Mouse (Mus musculus) olfactory bulb, adult 2 months (tissue): ENCODE measurements around the gene Bud31. TPM values are rescaled to one million over a fixed set of nuclear protein-coding genes. Genes with fewer than 3 reads are reported as not detected.
"Not testable (repeated sequence)": the region's sequence is repeated elsewhere in the genome, so short reads cannot be mapped to it uniquely, and the experiment has no call there.

Experiments used
- H3K27ac ChIP-seq: fragments of 200-500 bp; 2 replicates; pipeline ENCODE4 v1.5.1; 2012; ENCODE audit warnings: low read depth, low read length; ENCODE audit not compliant: insufficient read depth
- H3K4me1 ChIP-seq: fragments of 200-500 bp; 2 replicates; pipeline ENCODE4 v1.6.1; 2012; ENCODE audit warnings: low read length; ENCODE audit not compliant: control insufficient read depth, insufficient read depth
- H3K4me3 ChIP-seq: fragments of 200-500 bp; 2 replicates; pipeline ENCODE4 v1.5.1; 2012; ENCODE audit warnings: mild to moderate bottlenecking, low read depth, low read length, moderate library complexity; ENCODE audit not compliant: insufficient read depth
- CTCF ChIP-seq: fragments of 200-500 bp; IDR thresholded peaks from 2 replicates; pipeline ENCODE4 v1.5.1; 2012; ENCODE audit warnings: low read depth, mild to moderate bottlenecking, low read length, moderate library complexity; ENCODE audit not compliant: insufficient read depth
- POLR2A ChIP-seq: fragments of 200-500 bp; IDR thresholded peaks from 2 replicates; pipeline ENCODE4 v1.6.1; 2012; ENCODE audit warnings: mild to moderate bottlenecking, low read depth, low read length, moderate library complexity; ENCODE audit not compliant: insufficient read depth
- WGBS: fragments of 180-500 bp; shearing (Covaris S2); methylation state at CpG from one replicate; pipeline ENCODE4 v1.1.7; 2018; 5-methylcytosine and 5-hydroxymethylcytosine counted together
- polyA plus RNA-seq: library from polyadenylated mRNA; stranded (reverse); fragments of >200 nt; gene quantifications from 2 replicates; pipeline ENCODE4 v1.2.4, GENCODE M21; 2012; ENCODE audit warnings: low replicate concordance; ENCODE audit not compliant: missing spikeins, insufficient read depth, insufficient read length

Gene Bud31
- not detected in 2 replicates for polyA plus RNA-seq

DNA sequence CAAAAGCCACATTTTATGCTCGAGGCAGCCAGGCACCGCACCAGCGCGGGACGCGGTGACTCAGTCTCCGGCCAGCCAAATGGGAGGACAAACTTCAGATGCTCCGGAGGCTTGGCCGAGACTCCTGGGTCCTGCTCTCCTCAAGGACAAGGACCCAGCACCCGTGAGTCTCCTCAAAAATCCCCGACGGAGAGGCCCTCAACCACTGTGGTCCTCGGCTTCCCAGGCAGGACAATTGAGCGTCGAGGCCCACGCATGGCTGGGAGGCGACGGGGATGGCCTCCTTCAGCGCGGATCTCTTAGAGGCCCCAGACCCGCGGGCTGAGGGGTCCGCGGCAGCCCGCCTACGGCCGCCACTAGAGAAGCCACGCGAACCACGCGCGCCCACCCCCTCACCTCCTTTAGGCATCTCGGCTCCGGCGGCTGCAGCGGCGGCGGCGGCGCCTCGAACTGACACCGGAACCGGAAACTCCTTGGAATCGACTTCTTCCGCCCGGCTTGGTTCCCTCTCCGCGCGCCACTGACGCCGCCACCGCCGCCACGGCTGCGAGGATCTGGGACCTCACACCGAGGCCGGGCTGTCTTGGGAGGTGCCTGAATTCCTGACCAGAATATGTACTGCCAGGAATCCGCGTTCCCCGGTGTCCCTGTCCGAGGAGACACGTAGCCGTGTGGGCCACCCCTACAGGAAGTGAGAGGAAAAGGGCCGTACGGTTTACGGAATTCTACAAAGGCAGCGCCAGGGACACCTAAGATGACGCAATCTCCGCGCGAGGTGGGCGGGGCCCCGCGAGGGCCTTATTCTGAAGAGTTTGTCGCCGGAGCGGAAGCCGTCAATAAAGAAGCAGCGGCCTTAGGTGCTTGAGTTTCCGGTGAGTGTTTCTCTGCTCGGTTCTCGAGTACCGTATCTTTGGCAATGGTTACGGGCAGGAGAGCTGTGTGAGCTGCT lies at the start of gene Bud31, which contains the start of gene Pdap1:
Bud31 (plus strand) TSS at position 792 of the 949 bp plus-strand sequence.
Pdap1 (minus strand) TSS at position 668 of the 949 bp plus-strand sequence.
- peak; percentile 27 for TF ChIP-seq POLR2A
- TF ChIP-seq CTCF: no peak
- peak within 1 kb of the TSS; percentile 100 for H3K27ac ChIP-seq
- under 1% methylated on average over 84 of the region's 84 CpGs for WGBS
- H3K4me1 ChIP-seq: peaks cover 4% of the 10 kb centered on the region
- peak within 1 kb of the TSS; percentile 80 for H3K4me3 ChIP-seq

DNA sequence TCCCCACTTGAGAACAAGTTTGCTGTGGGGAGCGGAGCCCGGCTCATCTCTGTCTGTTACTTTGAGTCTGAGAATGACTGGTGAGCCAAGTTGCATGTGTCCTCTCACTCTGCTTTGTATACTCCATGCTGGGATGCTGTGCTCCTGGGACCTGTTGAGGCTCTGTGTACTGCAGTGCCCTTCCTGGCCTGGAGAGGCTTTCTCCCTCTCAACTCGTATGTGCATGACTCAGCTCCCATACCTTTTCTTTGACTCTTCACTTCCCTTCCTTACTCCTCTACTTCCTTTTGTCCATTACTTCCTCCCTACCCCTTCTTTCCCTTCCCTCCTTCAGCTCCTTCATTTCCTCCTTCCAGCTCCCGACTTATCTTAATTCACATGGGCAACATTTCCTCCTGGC lies 44.0 kb upstream of the Bud31 start:
- 90% methylated on average over 4 of the region's 4 CpGs for WGBS
- H3K4me3 ChIP-seq: no peak overlapping the region
- H3K27ac ChIP-seq: no peak overlapping the region
- no peak for TF ChIP-seq CTCF
- TF ChIP-seq POLR2A: no peak
- no peaks in the 10 kb centered on the region for H3K4me1 ChIP-seq

DNA sequence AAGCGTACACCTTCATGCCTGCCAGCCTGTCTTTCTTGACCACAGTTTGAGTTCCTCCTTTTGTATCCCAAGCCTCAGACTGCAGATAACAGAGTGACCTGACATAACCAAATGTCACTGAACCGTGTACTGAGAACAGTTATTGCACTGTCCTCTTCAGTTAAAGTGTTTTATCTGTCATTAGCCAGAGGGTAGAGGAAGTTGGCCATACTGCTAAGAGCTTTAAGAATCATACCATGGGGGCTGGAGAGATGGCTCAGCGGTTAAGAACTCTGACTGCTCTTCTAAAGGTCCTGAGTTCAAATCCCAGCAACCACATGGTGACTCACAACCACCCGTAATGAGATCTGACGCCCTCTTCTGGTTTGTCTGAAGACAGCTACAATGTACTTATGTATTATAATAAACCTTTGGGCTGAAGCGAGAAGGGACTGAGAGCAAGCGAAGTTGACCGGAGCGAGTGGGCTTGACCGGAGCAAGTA lies 41.8 kb upstream of the Bud31 start:
- no peak overlapping the region for H3K27ac ChIP-seq
- 95% methylated on average over 10 of the region's 10 CpGs for WGBS
- TF ChIP-seq POLR2A (no peak), CTCF (no peak)
- H3K4me1 ChIP-seq: 0 out of 2 replicates have a peak, but pooled peaks cover 3% of the 10 kb centered on the region
- no peak overlapping the region for H3K4me3 ChIP-seq

DNA sequence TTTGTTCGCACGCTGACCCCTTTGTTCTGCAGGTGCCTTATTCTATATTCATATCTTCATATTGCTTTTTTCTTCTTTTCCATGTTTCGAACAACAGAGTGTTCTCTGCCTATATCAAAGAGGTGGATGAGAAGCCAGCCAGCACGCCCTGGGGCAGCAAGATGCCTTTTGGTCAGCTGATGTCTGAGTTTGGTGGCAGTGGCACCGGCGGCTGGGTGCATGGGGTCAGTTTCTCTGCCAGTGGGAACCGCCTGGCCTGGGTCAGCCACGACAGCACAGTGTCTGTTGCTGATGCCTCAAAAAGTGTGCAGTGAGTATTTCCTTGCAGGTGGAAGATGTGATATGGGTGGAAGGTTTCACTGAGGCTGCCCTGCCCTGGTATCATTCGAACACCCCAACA lies 39.2 kb upstream of the Bud31 start:
- peaks cover 6% of the 10 kb centered on the region; the same call in 1 of the 2 replicates for H3K4me1 ChIP-seq
- 96% methylated on average over 9 of the region's 9 CpGs for WGBS
- H3K4me3 ChIP-seq: no peak overlapping the region
- H3K27ac ChIP-seq: no peak overlapping the region
- TF ChIP-seq POLR2A (no peak), CTCF (no peak)

DNA sequence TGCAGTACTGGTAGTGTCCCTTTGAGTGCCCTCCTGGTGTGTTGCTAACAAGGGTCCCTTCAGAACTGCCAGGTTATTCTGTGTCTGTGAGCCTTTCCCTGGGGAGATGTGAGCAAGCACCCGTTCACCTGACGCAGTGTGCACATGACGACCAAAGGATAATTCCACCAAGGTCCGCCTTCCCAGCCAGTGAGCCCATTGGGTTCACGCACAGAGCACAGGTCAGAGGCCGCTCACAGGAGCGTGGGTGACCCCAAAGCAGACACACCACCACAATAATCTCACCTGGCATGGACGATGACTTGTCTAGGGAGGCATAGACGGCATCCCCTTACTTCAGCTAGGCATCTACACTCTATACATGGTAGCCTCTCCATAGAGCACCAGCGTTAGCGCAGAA lies 38.7 kb upstream of the Bud31 start:
- not testable (repeated sequence) for H3K4me3 ChIP-seq, H3K27ac ChIP-seq, H3K4me1 ChIP-seq
- WGBS: 98% methylated on average over 11 of the region's 11 CpGs

DNA sequence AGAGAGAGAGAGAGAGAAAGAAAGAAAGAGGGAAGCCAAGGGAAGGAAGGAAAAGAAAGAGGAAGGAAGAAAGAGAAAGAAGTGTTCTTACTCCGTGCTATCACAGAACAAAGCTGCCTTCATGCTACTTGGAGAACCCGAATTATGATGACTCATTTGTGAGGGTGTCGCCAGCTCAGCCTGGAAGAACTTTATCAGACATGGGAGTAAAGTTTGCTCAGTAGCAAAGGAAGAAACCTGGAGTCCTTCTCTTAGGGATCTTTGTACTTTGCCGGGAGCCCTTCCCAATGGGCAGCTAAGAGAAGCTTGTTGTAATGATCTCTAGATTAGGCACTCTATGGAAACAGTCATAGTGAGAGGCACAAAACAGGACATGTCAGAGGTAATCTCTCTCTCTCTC lies 37.5 kb upstream of the Bud31 start:
- TF ChIP-seq POLR2A (no peak), CTCF (no peak)
- no peak overlapping the region for H3K4me3 ChIP-seq
- 51% methylated on average over 4 of the region's 4 CpGs for WGBS

DNA sequence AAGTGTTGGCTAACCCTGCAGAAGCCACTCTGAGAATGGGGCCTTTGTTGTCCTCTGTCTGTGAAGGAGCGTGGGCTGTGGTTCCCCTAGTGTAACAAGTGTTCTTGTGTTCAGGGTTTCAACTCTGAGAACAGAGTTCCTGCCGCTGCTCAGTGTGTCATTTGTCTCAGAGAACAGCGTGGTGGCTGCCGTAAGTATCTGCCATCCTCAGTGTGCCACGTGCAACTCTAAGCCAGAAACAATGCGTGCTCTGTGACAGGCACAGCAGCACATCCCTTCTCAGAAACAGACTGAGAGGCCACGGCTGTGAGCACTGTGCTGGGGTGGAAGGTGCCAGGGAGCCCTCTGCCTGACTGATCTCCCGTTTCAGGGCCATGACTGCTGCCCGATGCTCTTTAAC lies 35.8 kb upstream of the Bud31 start:
- TF ChIP-seq CTCF (no peak), POLR2A (no peak)
- Histone ChIP-seq H3K4me1 (peaks cover 6% of the 10 kb centered on the region; the same call in 1 of the 2 replicates), H3K4me3 (no peak overlapping the region), H3K27ac (no peak overlapping the region)
- 72% methylated on average over 9 of the region's 9 CpGs for WGBS

More for the DNA sequence above, 37.5 kb upstream of the Bud31 start:
- Histone ChIP-seq H3K27ac (no peak overlapping the region), H3K4me1 (peaks cover 6% of the 10 kb centered on the region; the same call in 1 of the 2 replicates)

DNA sequence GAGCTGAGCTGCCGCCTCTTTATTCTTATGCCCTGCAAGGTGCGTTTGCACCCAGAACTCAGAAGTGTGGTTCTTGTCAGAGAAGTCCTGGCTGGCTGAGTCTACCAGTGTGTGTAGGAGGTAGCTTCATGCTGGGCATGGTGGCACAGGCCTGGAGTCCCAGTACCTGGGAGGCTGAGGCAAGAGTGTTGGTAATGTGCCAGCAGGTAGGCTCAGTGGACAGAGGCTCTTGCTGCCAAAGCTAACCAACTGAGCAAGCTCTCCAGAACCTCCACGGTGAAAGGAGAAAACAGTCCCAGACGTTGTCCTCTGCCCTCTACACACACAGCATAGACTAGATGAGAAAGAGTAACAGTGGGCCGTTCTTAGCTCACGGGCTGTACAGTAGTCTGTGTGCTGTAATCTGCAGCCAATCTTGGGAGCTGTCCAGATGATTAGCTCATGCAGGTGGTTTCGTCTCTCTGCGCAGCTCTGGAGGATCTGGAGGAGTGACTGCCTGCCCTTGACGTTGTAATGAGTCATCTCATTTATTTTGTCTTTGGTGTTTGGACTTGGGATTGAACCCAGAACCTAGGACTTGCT lies 34.4 kb upstream of the Bud31 start:
- Histone ChIP-seq H3K4me3 (no peak overlapping the region), H3K27ac (no peak overlapping the region), H3K4me1 (peaks cover 6% of the 10 kb centered on the region; the same call in 1 of the 2 replicates)
- WGBS: 72% methylated on average over 9 of the region's 9 CpGs
- TF ChIP-seq POLR2A: no peak
- no peak for TF ChIP-seq CTCF

DNA sequence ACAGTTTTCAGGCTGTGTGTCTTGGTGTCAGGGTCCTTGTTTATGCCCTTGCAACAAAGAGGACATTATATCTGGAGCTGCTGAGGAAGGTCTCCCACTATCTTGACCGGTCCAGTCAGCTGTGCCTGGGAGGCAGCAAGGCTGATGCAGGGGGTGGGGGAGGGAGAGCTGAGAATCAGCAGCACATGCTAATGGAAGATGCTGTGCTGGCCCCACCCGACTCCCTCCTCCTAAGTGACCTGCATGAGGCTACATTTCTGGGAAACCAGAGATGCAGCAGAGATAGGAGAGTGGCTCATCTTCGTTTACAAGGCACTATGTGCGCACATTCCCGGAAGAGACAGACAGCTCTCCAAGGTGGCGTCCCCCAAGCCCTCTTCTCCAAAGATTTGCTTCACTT lies 29.8 kb upstream of the Bud31 start:
- no peak for TF ChIP-seq POLR2A
- TF ChIP-seq CTCF: no peak
- H3K4me3 ChIP-seq: no peak overlapping the region
- peaks cover 14% of the 10 kb centered on the region; the same call in 1 of the 2 replicates for H3K4me1 ChIP-seq
- 90% methylated on average over 6 of the region's 6 CpGs for WGBS
- no peak overlapping the region for H3K27ac ChIP-seq
